Mouse (Mus musculus) neural tube, embryonic 13.5 days (tissue): ENCODE measurements around the gene Srms. TPM values are rescaled to one million over a fixed set of nuclear protein-coding genes. Genes with fewer than 3 reads are reported as not detected.

Source experiments
- ATAC-seq: fragments of 200-750 bp; cut with Nextera tagmentation; 2 replicates; pipeline ENCODE4 v1.8.0; 2017; ENCODE audit warnings: low read depth, mild to moderate bottlenecking, moderate TSS enrichment, moderate library complexity
- H3K27ac ChIP-seq: fragments of 300-500 bp; sonication (generic); replicated peaks from 2 replicates; pipeline ENCODE4 v1.5.1; 2015; ENCODE audit warnings: moderate library complexity, mild to moderate bottlenecking, inconsistent platforms
- H3K27me3 ChIP-seq: fragments of 300-500 bp; sonication (generic); 2 replicates; pipeline ENCODE4 v1.6.1; 2015; ENCODE audit warnings: mild to moderate bottlenecking, inconsistent platforms
- H3K36me3 ChIP-seq: fragments of 300-500 bp; sonication (generic); 2 replicates; pipeline ENCODE4 v1.6.1; 2015; ENCODE audit warnings: mild to moderate bottlenecking, inconsistent platforms
- H3K4me1 ChIP-seq: fragments of 300-500 bp; sonication (generic); replicated peaks from 2 replicates; pipeline ENCODE4 v1.6.1; 2015; ENCODE audit warnings: inconsistent platforms
- H3K4me2 ChIP-seq: fragments of 300-500 bp; sonication (generic); 2 replicates; pipeline ENCODE4 v1.6.1; 2015; ENCODE audit warnings: inconsistent platforms, mild to moderate bottlenecking, moderate library complexity
- H3K4me3 ChIP-seq: fragments of 300-500 bp; sonication (generic); 2 replicates; pipeline ENCODE4 v1.5.1; 2015; ENCODE audit warnings: mild to moderate bottlenecking, inconsistent platforms
- H3K9ac ChIP-seq: fragments of 300-500 bp; sonication (generic); 2 replicates; pipeline ENCODE4 v1.6.1; 2015; ENCODE audit warnings: moderate library complexity, mild to moderate bottlenecking, inconsistent platforms
- H3K9me3 ChIP-seq: fragments of 300-500 bp; sonication (generic); 2 replicates; pipeline ENCODE4 v1.6.1; 2016; ENCODE audit warnings: inconsistent platforms
- WGBS: fragments of 180-500 bp; shearing (Covaris S2); methylation state at CpG from one replicate; pipeline ENCODE4 v1.1.7; 2015; 5-methylcytosine and 5-hydroxymethylcytosine counted together
- polyA plus RNA-seq: library from polyadenylated mRNA; unstranded; fragments of >200 nt; fragmentation: Nextera tagmentation; extraction: Ambion mirVana; gene quantifications from 2 replicates; pipeline ENCODE4 v1.2.1, GENCODE M21; 2015

Srms gene
- polyA plus RNA-seq, 1 experiment from 2014 or later = 0.14 TPM

DNA sequence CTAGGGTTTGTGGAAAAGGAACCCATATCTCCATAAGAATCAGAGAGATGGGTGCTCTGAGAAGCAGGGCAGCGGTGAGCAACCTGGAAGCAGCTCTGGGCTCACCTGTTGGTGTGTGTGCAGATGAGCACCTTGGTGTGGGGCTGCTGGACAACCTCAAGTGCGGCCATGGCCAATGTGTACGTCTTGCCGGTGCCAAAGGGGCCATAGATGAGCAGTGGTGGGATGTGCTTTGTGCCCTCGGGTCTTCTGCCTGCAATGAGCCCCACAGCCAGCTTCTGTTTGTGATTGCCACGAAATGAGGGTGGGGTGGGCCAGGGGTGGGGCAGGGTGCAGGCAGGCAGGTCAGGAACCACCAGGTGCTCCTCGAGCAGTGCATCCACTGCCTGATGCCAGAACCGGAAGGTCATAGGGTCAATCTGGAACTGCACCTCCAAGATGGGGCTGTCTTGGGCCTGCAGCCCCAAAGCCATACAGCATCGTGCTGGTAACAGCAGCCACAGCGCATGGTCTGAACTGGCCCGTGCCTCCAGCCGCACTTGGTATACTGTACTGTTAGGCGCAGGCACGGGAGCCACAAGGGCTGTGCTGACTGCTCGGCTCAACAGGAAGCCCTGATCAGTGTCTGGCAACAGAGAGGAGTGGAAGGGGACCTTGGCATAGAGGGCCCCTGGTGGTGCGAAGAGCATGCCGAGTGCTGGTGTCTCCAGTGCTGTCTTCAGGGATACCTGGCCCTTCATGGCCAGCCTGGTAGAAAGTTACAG lies 24.4 kb upstream of the Srms start:
- Histone ChIP-seq H3K9me3 (no peaks in the 10 kb centered on the region), H3K4me3 (no peak overlapping the region), H3K4me2 (no peak overlapping the region), H3K27ac (no peak overlapping the region), H3K9ac (no peak overlapping the region), H3K4me1 (peaks cover 8% of the 10 kb centered on the region), H3K27me3 (no peaks in the 10 kb centered on the region), H3K36me3 (no peaks in the 10 kb centered on the region)
- ATAC-seq = no peak
- 89% methylated on average over 17 of the region's 17 CpGs for WGBS

DNA sequence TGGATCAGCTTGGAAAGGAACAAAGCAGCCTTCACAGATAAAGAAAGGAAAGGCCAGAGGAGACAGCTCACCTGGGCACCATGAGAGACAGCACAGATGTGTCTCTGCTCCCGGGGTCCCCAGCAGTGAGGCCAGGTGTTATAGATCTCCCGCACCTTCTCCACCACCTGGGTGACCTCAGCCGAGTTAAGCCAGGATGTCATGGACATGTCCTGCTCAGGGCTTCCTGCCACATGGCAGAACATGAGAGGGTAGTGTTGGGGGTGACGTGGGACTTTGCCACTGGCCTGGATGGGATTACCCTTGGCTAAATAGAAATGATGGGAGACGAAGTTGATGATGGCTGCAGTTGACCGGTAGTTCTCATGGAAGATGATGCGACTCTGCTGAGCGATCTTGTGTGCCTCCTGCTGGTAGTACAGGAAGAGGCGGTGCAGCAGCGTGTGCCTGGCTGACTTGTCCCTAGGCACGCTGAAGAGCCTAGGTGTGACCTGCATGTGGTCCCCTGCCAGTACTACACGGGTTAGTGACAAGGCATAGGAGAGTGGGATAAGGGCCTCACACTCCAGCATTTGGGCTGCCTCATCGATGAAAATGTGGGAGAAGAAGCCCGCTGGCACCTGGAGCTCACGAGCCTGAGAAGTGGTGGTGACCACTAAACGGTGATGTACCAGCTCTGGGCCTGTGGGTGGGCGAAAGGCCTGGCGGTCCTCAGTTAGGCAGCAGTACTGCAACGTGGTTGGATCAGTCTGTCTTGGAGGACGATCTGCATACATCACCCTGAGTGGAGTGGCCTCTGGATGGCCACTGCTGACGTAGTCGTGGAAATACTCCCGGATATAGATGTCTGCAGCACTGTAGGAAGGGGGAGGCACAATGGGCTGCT lies 22.9 kb upstream of the Srms start:
- no peaks in the 10 kb centered on the region for H3K27me3 ChIP-seq
- H3K4me1 ChIP-seq = no peaks in the 10 kb centered on the region
- no peak overlapping the region for H3K27ac ChIP-seq
- H3K9ac ChIP-seq = no peak overlapping the region
- no peaks in the 10 kb centered on the region for H3K9me3 ChIP-seq
- H3K4me2 ChIP-seq = no peak overlapping the region
- WGBS = 84% methylated on average over 23 of the region's 23 CpGs
- no peaks in the 10 kb centered on the region for H3K36me3 ChIP-seq
- no peak for ATAC-seq
- H3K4me3 ChIP-seq = no peak overlapping the region

DNA sequence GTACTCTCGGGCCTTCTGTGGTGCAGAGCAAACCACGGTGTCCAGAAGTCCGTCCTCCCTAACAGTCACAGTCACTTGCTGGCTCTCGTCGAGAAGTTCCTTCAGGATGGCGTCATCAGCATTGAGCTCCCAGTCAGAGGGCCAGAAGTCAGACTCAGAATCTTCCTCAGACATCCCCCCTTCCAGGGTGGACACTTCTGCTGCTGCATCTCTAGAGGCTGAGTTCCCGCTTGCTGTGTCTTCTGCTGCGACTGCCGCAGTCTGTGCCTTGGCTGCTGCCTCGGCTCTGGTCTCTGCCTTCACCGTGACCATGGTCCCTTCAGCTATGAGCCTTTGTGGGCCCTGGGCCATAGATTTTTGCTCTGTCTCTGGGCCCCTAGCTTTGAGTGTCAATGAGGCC lies 21.7 kb upstream of the Srms start:
- Histone ChIP-seq H3K27me3 (no peaks in the 10 kb centered on the region), H3K36me3 (no peaks in the 10 kb centered on the region)
- 95% methylated on average over 11 of the region's 11 CpGs for WGBS

DNA sequence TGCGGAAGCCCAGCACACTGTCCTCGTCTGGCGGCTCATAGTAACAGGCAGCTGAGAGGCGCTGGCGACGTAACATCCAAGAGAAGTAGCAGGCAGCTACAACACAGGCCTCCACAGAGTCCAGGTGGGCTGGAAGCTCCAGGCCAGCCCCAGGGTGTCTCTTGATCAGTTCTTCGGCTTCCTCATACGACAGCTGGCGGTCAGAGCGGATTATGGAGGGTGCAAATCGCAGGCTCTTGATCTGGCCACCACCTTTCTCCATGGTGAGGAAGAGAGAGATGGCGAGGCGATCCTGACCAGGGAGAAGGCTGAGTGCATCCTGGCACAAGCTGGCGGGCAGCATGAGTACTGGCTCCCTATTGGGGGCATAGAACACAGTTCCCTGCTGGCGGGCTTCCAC lies 20.5 kb upstream of the Srms start:
- H3K27me3 ChIP-seq = no peaks in the 10 kb centered on the region
- no peak overlapping the region for H3K4me3 ChIP-seq
- H3K4me1 ChIP-seq = no peaks in the 10 kb centered on the region
- H3K27ac ChIP-seq = no peak overlapping the region
- no peaks in the 10 kb centered on the region for H3K9me3 ChIP-seq
- WGBS = 88% methylated on average over 15 of the region's 15 CpGs
- H3K4me2 ChIP-seq = no peak overlapping the region
- H3K9ac ChIP-seq = no peak overlapping the region
- ATAC-seq = no peak
- H3K36me3 ChIP-seq = no peaks in the 10 kb centered on the region

More for the DNA sequence above, 21.7 kb upstream of the Srms start:
- no peak for ATAC-seq
- Histone ChIP-seq H3K9me3 (no peaks in the 10 kb centered on the region), H3K4me3 (no peak overlapping the region), H3K9ac (no peak overlapping the region), H3K27ac (no peak overlapping the region), H3K4me1 (no peaks in the 10 kb centered on the region), H3K4me2 (no peak overlapping the region)

DNA sequence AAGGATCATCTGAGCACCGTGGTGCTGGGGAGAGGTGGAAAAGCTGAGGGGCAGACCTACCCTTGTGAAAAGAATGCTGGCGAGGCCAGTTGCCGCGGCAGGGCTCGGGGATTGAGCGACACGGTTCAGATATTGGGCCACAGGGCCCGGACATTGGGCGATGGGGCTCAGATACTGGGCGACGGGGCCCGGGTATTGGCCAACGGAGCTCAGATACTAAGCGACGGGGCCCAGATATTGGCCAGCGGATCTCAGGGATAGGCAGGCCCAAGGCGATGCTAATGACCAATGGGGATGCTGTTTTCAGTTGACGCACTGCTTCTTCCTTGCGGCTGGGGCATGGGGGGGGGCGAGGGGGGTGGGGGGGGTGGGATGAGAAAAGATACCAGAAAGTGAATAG lies 18.2 kb upstream of the Srms start:
- H3K27me3 ChIP-seq = no peaks in the 10 kb centered on the region
- no peak for ATAC-seq
- H3K27ac ChIP-seq = no peak overlapping the region
- H3K9me3 ChIP-seq = no peaks in the 10 kb centered on the region
- H3K4me2 ChIP-seq = no peak overlapping the region
- no peaks in the 10 kb centered on the region for H3K36me3 ChIP-seq
- no peaks in the 10 kb centered on the region for H3K4me1 ChIP-seq
- 75% methylated on average over 19 of the region's 20 CpGs for WGBS
- H3K9ac ChIP-seq = no peak overlapping the region
- H3K4me3 ChIP-seq = no peak overlapping the region

DNA sequence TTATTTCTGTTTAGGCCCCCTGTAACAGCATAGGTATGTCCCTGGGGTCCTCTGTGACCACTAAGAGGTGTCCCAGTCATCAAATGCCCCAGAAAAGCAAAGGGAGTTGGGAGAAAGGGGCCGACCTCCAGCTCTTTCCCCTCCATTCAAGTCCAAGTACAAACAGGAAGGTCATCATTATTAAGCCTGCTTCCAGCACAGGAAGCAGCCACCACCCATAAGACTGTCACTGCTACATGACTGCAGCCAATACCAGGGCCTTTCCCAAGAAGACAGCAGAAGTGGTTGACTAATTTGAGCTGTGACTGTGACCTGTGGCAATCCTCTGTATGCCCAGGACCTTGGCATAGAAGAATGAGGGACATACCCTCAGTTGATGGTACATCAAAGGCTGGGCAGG lies 15.3 kb upstream of the Srms start:
- Histone ChIP-seq H3K4me2 (no peak overlapping the region), H3K27ac (no peak overlapping the region), H3K9me3 (no peaks in the 10 kb centered on the region), H3K4me3 (no peak overlapping the region), H3K9ac (no peak overlapping the region), H3K27me3 (no peaks in the 10 kb centered on the region), H3K4me1 (no peaks in the 10 kb centered on the region), H3K36me3 (no peaks in the 10 kb centered on the region)
- 86% methylated on average over 1 of the region's 1 CpGs for WGBS
- no peak for ATAC-seq

DNA sequence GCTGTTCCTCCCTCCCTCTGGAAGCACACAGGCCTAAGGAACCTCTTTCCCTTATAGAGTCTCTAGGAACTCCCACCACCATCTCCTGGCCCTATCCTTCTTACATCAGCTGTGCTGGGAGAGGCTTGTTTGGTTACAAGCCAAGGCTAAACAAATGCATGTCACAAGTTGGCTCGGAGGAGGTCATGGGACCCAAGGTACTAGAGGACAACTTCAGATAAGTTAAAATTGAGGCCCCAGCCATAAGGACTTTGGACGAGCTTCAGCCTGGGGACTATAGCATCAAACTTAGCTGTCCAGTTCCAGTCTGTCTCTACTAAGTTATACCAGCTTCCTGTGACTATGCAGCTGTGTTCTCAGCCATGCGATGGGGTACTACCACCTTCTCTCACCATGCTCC lies 14.1 kb upstream of the Srms start:
- 87% methylated on average over 3 of the region's 3 CpGs for WGBS
- no peaks in the 10 kb centered on the region for H3K27me3 ChIP-seq
- no peak overlapping the region for H3K9ac ChIP-seq
- no peaks in the 10 kb centered on the region for H3K4me1 ChIP-seq
- no peaks in the 10 kb centered on the region for H3K36me3 ChIP-seq
- no peak overlapping the region for H3K27ac ChIP-seq
- no peak for ATAC-seq
- no peak overlapping the region for H3K4me2 ChIP-seq
- no peak overlapping the region for H3K4me3 ChIP-seq
- H3K9me3 ChIP-seq = no peaks in the 10 kb centered on the region

DNA sequence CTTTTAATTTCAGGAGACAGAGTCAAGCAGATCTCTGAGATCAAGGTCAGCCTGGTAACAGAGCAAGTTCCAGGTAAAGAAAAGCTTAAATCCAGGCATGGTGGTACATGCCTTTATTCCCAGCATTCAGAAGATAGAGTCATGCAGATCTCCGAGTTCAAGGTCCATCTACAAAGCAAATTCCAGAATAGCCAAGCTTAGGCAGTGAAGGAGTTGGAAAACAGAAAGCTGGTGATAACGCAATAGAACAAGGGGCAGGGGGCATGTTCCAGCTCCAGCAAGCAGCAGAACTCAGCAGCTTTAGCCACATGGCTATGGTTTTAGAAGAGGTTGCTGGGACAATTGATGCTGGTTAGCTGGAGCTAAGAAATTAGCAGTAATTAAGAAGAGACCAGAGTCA lies 12.0 kb upstream of the Srms start:
- Histone ChIP-seq H3K36me3 (no peaks in the 10 kb centered on the region), H3K27ac (no peak overlapping the region), H3K9me3 (no peaks in the 10 kb centered on the region), H3K4me1 (peaks cover 14% of the 10 kb centered on the region), H3K27me3 (0 out of 2 replicates have a peak, but pooled peaks cover 4% of the 10 kb centered on the region), H3K4me3 (no peak overlapping the region), H3K9ac (no peak overlapping the region), H3K4me2 (no peak overlapping the region)
- 82% methylated on average over 2 of the region's 2 CpGs for WGBS
- no peak for ATAC-seq

DNA sequence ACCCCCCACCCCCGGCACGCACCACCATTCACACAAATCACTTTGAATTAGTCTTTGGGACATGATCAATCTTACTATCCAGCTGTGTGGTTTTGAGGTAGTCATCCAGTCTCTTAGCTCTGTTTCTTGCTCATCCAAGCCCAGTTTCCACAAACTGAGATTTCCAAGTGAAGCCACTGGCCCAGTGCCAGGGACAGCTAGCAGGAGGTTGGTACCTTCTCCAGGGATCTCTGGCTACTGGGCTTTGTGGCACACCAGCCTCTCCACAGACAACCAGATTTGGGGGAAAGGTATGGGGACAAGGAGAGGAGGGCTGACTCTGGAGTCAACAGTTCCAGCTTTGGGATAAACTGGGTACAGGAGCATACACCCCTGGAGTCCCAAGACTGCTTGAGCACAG lies 7.4 kb upstream of the Srms start:
- no peak for ATAC-seq
- H3K9ac ChIP-seq = no peak overlapping the region
- H3K4me1 ChIP-seq = peaks cover 22% of the 10 kb centered on the region
- WGBS = 37% methylated on average over 2 of the region's 2 CpGs
- no peaks in the 10 kb centered on the region for H3K9me3 ChIP-seq
- H3K4me2 ChIP-seq = peak overlapping the region; percentile 58
- no peaks in the 10 kb centered on the region for H3K36me3 ChIP-seq
- H3K27me3 ChIP-seq = peaks cover 15% of the 10 kb centered on the region; the same call in 1 of the 2 replicates
- no peak overlapping the region for H3K27ac ChIP-seq
- no peak overlapping the region for H3K4me3 ChIP-seq

DNA sequence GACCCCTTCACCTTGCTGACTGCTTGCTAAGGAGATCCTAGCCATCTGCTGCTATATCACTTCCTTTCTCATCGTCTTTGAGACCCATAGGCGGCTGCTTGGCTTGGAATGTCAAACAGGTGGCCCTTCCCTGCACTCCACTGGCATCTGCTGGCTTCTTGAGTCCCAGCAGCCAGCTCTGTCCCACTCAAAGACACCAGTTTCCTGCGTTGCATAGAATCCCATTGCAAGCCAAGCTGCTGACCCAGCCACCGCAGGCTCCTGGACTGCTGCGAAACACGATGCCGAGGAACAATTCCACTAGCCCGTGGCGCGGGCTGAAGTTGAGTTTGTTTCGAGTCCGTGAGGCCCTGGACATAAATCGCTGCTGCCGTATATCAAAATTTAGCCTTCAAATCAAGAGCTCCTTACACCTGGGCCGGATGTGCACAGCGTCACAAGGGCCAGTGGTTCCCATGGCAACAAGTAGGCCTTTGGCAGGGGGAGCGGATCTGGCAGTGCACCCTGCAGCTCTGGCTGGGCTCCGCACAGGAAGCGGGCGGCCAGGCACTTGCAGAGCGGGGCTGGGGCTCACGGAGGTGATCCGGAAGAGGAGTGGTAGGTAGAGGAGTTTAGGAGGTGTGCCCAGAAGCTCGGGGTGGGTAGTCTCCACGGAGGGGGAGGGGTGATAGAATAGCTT lies 6.7 kb upstream of the Srms start, which contains the start of gene Fndc11:
Fndc11 (plus strand) TSS at position 476 of the 679 bp plus-strand sequence.
- Histone ChIP-seq H3K9me3 (no peaks in the 10 kb centered on the region), H3K9ac (peak within 1 kb of the TSS; percentile 41; the same call in 1 of the 2 replicates), H3K4me3 (peak within 1 kb of the TSS; percentile 25), H3K27me3 (peaks cover 15% of the 10 kb centered on the region), H3K27ac (peak within 1 kb of the TSS; percentile 34; the same call in 1 of the 2 replicates), H3K36me3 (no peaks in the 10 kb centered on the region), H3K4me2 (peak within 1 kb of the TSS; percentile 58), H3K4me1 (peaks cover 22% of the 10 kb centered on the region)
- 4% methylated on average over 25 of the region's 25 CpGs for WGBS
- peak; percentile 78 for ATAC-seq

DNA sequence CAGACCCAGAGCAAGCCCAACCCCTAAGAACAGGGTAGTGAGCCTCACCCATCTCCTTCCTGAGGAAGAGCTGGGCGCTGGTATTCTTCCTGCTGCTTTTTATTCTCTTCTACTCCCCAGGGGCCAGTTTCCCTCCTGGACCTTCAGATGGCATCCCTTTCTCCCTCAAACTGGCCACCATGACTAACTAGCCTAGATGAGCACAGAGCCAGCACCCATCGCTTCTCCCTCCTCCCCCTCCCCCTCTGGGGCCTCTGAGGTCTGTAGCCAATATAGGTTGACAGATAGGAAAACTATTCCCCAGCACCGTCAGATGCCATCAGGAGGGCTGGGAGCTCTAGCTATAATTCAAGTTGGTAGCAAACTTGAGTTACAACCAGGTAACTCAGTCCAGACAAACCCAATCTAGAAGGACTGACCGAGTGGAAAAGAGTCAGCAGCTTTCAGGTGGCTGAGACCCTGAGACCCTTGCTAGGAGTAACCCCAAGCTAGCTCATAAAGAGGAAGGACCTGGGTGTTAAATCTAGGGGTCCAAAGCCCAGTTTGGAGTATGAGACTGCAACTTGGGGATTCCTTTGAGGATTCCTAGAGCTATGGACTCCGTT lies 6.0 kb upstream of the Srms start:
- Histone ChIP-seq H3K36me3 (no peaks in the 10 kb centered on the region), H3K4me1 (peaks cover 22% of the 10 kb centered on the region), H3K4me2 (no peak overlapping the region), H3K9me3 (no peaks in the 10 kb centered on the region), H3K27me3 (peaks cover 21% of the 10 kb centered on the region), H3K9ac (no peak overlapping the region), H3K4me3 (no peak overlapping the region), H3K27ac (peak overlapping the region; percentile 34; the same call in 1 of the 2 replicates)
- whole genome bisulfite sequencing = 56% methylated on average over 5 of the region's 5 CpGs
- no peak for ATAC-seq
